Mouse (Mus musculus): ENCODE data around the gene Frmpd4. TPM values are rescaled to one million over a fixed set of nuclear protein-coding genes. Genes with fewer than 3 reads are reported as not detected.

Gene Frmpd4
- polyA plus RNA-seq, 1 experiment from 2014 or later: 0.91 TPM

DNA sequence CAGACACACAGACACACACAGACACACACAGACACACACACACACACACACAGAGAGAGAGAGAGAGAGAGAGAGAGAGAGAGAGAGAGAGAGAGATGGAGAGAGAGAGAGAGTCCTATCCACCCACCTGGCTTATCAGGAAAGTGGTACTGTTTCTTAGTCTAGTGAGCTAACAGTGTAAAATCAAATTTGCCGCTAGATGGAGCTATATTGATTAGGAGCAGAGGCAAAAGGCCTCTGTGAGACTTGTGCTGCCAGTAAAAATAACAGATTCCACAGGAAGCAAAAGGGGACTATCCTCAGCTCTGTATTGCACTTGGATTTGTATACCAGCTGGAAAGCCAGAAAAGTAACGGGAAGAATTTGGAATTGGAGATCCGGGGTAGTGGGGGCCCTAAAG lies 161.6 kb downstream of the Frmpd4 start:
- H3K9ac ChIP-seq (ENCODE audit: low read depth, low read length): no peak overlapping the region
- no peaks in the 10 kb centered on the region for H3K36me3 ChIP-seq (ENCODE audit: control insufficient read depth, insufficient read depth, low read length)
- WGBS: 18% methylated on average over 3 of the region's 3 CpGs
- no peak for ATAC-seq (ENCODE audit: low FRiP score, low TSS enrichment)
- H3K4me1 ChIP-seq (ENCODE audit: control insufficient read depth, insufficient read depth, low read length): no peaks in the 10 kb centered on the region
- H3K4me2 ChIP-seq (replicated peaks; ENCODE audit: low read depth, low read length): no peak overlapping the region
- no peaks in the 10 kb centered on the region for H3K9me3 ChIP-seq (ENCODE audit: control insufficient read depth, low read length)
- no peak overlapping the region for H3K4me3 ChIP-seq (ENCODE audit: low read length)
- H3K27me3 ChIP-seq (ENCODE audit: control insufficient read depth, insufficient read depth, low read length): no peaks in the 10 kb centered on the region
- no peak overlapping the region for H3K27ac ChIP-seq (ENCODE audit: low read depth, low read length)

DNA sequence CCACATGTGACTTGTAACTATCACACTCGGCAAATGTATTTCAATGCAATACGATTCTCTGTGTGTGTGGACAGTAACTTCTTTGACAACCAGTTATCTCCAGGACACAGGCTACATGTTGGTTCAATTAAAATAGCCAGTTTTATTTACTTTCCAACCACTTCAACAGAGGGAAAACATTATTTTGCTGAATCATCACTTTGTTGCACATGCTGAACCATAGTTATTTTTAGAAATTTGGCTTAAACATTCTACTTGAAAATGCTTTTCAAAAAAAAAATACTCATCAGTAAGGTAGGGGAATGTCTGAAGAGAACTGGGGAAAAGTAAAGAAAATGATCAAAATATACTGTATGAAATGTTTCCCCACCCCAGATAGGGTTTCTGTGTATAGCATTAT lies 173.5 kb downstream of the Frmpd4 start:
- no peaks in the 10 kb centered on the region for H3K4me1 ChIP-seq (ENCODE audit: control insufficient read depth, insufficient read depth, low read length)
- no peaks in the 10 kb centered on the region for H3K36me3 ChIP-seq (ENCODE audit: control insufficient read depth, insufficient read depth, low read length)
- no peak overlapping the region for H3K27ac ChIP-seq (ENCODE audit: low read depth, low read length)
- H3K27me3 ChIP-seq (ENCODE audit: control insufficient read depth, insufficient read depth, low read length): no peaks in the 10 kb centered on the region
- H3K4me2 ChIP-seq (replicated peaks; ENCODE audit: low read depth, low read length): no peak overlapping the region
- H3K9ac ChIP-seq (ENCODE audit: low read depth, low read length): no peak overlapping the region
- H3K9me3 ChIP-seq (ENCODE audit: control insufficient read depth, low read length): no peaks in the 10 kb centered on the region
- ATAC-seq (ENCODE audit: low FRiP score, low TSS enrichment): no peak
- H3K4me3 ChIP-seq (ENCODE audit: low read length): no peak overlapping the region
- WGBS: 89% methylated on average over 2 of the region's 2 CpGs

DNA sequence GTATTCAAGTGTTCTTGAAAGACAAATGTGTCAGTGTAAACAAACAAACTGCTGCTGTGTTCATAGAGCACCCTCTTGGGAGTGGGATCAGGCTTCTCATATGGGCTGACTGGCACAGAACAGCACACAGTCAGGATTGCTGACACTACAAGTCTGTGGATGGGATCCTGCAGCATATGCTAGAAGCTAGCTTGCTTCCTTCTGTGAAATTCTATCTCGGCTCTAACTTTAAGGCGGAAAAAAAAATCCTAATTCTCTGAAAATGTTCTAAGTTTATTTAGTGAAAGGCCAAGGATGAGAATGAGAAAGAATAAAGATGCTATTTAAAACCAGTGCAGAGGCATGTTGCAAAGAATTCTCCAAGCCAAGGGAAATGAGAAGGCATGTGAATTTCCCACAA lies 226.6 kb downstream of the Frmpd4 start:
- ATAC-seq (ENCODE audit: low FRiP score, low TSS enrichment): no peak
- Histone ChIP-seq H3K4me2 (replicated peaks; ENCODE audit: low read depth, low read length) (no peak overlapping the region), H3K27me3 (ENCODE audit: control insufficient read depth, insufficient read depth, low read length) (no peaks in the 10 kb centered on the region; the same call in none of the 2 replicates), H3K36me3 (ENCODE audit: control insufficient read depth, insufficient read depth, low read length) (no peaks in the 10 kb centered on the region), H3K9ac (ENCODE audit: low read depth, low read length) (no peak overlapping the region), H3K27ac (ENCODE audit: low read depth, low read length) (no peak overlapping the region), H3K9me3 (ENCODE audit: control insufficient read depth, low read length) (no peaks in the 10 kb centered on the region), H3K4me1 (ENCODE audit: control insufficient read depth, insufficient read depth, low read length) (no peaks in the 10 kb centered on the region), H3K4me3 (ENCODE audit: low read length) (no peak overlapping the region)
- 87% methylated on average over 2 of the region's 2 CpGs for WGBS

DNA sequence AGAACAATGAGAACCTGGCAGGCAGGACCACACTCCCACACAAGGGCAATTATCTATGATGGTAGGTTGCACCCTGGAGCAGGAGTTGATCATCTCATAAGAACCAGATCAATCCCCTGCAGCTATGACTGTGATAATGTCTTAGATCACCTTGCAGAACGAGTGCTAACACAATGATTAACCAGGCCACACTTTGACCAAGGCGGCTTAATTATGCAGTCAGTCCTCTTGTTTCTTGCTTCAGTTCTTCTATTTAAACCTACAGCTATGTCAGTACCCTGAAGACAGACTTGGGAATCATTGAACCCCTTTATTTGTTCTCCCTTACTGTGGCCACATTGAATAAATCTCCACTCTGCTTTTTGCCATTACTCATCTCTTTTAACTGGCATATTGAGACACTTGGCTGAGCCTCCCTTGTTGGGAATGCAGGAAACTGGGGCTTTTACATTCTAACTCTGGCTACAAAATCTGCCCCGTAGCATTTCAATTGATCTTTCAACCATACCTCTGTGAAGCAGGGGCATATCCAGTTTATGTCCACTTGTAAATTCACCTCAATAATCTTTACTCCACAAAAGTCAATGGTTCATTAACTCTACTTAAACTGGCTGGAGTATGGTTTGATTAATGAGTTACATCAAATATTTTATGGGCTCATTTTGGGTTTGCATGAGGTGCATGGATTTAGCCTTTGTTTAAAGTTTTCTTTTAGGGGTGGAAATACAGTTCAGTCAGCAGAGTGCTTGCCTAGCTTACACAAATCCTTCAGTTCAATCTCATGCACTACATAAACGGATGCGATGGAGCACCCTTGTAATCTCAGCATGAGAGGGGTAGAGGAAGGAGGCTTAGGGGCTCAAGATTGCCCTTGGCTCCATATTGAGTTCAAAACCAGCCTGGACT lies 227.5 kb downstream of the Frmpd4 start:
- Histone ChIP-seq H3K4me3 (ENCODE audit: low read length) (no peak overlapping the region), H3K4me2 (replicated peaks; ENCODE audit: low read depth, low read length) (no peak overlapping the region), H3K4me1 (ENCODE audit: control insufficient read depth, insufficient read depth, low read length) (no peaks in the 10 kb centered on the region), H3K36me3 (ENCODE audit: control insufficient read depth, insufficient read depth, low read length) (no peaks in the 10 kb centered on the region), H3K27me3 (ENCODE audit: control insufficient read depth, insufficient read depth, low read length) (no peaks in the 10 kb centered on the region; the same call in none of the 2 replicates), H3K9me3 (ENCODE audit: control insufficient read depth, low read length) (no peaks in the 10 kb centered on the region), H3K9ac (ENCODE audit: low read depth, low read length) (no peak overlapping the region), H3K27ac (ENCODE audit: low read depth, low read length) (no peak overlapping the region)
- 49% methylated on average over 5 of the region's 5 CpGs for WGBS
- ATAC-seq (ENCODE audit: low FRiP score, low TSS enrichment): peak; percentile 88

DNA sequence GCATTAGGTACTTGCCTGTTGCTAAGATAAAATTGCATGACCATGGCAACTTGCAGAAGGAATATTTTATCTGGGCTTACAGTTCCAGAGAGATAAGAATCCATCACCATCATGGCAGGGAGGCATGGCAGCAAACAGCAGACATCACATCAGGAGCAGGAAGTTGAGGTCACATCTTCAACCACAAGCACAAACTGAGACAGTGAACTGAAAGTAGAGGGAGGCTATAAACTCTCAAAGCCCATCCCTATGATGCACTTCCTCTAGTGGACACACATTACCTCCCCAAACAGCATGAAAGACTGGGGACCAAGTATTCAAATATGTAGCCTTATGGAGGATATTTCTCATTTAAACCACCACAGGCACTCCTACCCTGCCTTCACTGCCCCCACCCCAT lies 238.8 kb downstream of the Frmpd4 start:
- no peak for ATAC-seq (ENCODE audit: low FRiP score, low TSS enrichment)
- Histone ChIP-seq H3K27me3 (ENCODE audit: control insufficient read depth, insufficient read depth, low read length) (no peaks in the 10 kb centered on the region), H3K4me2 (replicated peaks; ENCODE audit: low read depth, low read length) (no peak overlapping the region)

DNA sequence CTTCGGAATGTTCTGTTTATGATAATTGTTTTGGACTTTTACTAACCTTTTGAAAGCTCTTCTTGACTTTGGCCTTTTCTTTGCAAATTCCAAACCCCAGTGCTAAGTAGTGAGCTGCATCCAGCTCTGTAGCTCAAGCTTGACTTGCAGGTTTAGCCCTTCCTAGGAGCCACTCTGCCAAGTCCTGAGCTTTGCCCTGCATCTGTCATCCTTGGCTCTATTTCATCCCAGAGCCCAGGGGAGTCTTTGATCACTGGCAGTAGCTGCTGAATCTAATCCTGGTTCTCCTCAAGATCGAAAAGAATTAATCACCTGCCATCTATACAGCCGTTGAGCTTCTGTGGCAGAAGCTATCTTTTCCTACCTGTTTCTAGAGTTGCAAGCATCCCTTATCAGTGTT lies 251.9 kb downstream of the Frmpd4 start:
- H3K27ac ChIP-seq (ENCODE audit: low read depth, low read length): no peak overlapping the region
- no peak overlapping the region for H3K9ac ChIP-seq (ENCODE audit: low read depth, low read length)
- no peak overlapping the region for H3K4me3 ChIP-seq (ENCODE audit: low read length)
- 73% methylated on average over 3 of the region's 3 CpGs for WGBS
- H3K27me3 ChIP-seq (ENCODE audit: control insufficient read depth, insufficient read depth, low read length): no peaks in the 10 kb centered on the region; the same call in 1 of the 2 replicates
- no peak for ATAC-seq (ENCODE audit: low FRiP score, low TSS enrichment)
- no peaks in the 10 kb centered on the region for H3K4me1 ChIP-seq (ENCODE audit: control insufficient read depth, insufficient read depth, low read length)
- no peaks in the 10 kb centered on the region for H3K36me3 ChIP-seq (ENCODE audit: control insufficient read depth, insufficient read depth, low read length)
- no peaks in the 10 kb centered on the region for H3K9me3 ChIP-seq (ENCODE audit: control insufficient read depth, low read length)
- no peak overlapping the region for H3K4me2 ChIP-seq (replicated peaks; ENCODE audit: low read depth, low read length)

More for the DNA sequence above, 238.8 kb downstream of the Frmpd4 start:
- Histone ChIP-seq H3K4me1 (ENCODE audit: control insufficient read depth, insufficient read depth, low read length) (no peaks in the 10 kb centered on the region), H3K9ac (ENCODE audit: low read depth, low read length) (no peak overlapping the region), H3K27ac (ENCODE audit: low read depth, low read length) (no peak overlapping the region), H3K9me3 (ENCODE audit: control insufficient read depth, low read length) (no peaks in the 10 kb centered on the region), H3K4me3 (ENCODE audit: low read length) (no peak overlapping the region), H3K36me3 (ENCODE audit: control insufficient read depth, insufficient read depth, low read length) (no peaks in the 10 kb centered on the region)

DNA sequence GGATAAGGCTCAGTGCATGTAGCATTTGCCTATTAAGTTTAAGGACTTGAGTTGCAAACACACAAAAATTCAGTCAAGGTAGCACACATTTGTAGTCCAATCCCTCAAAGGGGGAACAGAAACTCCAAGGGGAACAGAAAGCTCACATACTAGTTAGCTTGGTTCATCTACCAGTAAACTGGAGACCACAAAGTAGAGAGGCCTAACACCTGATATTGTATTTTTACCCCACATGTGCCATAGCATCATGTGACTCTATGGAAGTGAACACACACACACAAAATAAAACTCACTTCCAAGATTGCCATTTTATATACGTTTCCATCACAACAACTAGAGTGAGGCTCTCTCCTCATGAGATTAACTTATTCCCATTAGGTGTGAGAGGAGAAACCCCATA lies 264.9 kb downstream of the Frmpd4 start:
- Histone ChIP-seq H3K9ac (ENCODE audit: low read depth, low read length) (no peak overlapping the region), H3K27ac (ENCODE audit: low read depth, low read length) (no peak overlapping the region), H3K4me2 (replicated peaks; ENCODE audit: low read depth, low read length) (no peak overlapping the region), H3K9me3 (ENCODE audit: control insufficient read depth, low read length) (no peaks in the 10 kb centered on the region), H3K4me3 (ENCODE audit: low read length) (no peak overlapping the region), H3K36me3 (ENCODE audit: control insufficient read depth, insufficient read depth, low read length) (no peaks in the 10 kb centered on the region), H3K27me3 (ENCODE audit: control insufficient read depth, insufficient read depth, low read length) (no peaks in the 10 kb centered on the region), H3K4me1 (ENCODE audit: control insufficient read depth, insufficient read depth, low read length) (no peaks in the 10 kb centered on the region)
- ATAC-seq (ENCODE audit: low FRiP score, low TSS enrichment): no peak
- 91% methylated on average over 1 of the region's 1 CpGs for WGBS

DNA sequence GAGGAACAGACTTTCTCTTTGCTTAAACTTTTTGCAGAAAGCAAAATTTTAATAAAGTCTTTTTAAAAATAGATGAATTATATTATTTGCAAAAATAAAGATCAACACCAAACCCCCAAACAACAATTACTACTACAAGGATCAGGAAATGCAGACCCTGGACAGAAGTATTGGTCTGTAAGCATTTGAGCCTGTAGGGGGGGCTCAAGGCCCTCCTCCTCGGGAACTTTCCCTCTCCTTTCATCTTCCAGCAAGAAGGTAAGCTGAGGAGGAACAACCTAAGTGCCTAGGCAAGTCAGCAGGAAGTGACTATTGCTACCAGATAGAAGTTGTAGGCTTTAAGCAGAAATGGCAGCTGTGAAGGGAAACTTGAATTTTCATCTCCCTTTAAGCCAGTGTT lies 266.9 kb downstream of the Frmpd4 start:
- Histone ChIP-seq H3K9ac (ENCODE audit: low read depth, low read length) (no peak overlapping the region), H3K27ac (ENCODE audit: low read depth, low read length) (no peak overlapping the region), H3K27me3 (ENCODE audit: control insufficient read depth, insufficient read depth, low read length) (peaks cover under 1% of the 10 kb centered on the region; the same call in 1 of the 2 replicates), H3K4me3 (ENCODE audit: low read length) (no peak overlapping the region), H3K4me2 (replicated peaks; ENCODE audit: low read depth, low read length) (no peak overlapping the region), H3K36me3 (ENCODE audit: control insufficient read depth, insufficient read depth, low read length) (no peaks in the 10 kb centered on the region), H3K9me3 (ENCODE audit: control insufficient read depth, low read length) (no peaks in the 10 kb centered on the region), H3K4me1 (ENCODE audit: control insufficient read depth, insufficient read depth, low read length) (no peaks in the 10 kb centered on the region)
- ATAC-seq (ENCODE audit: low FRiP score, low TSS enrichment): no peak
- WGBS: 5% methylated on average over 1 of the region's 1 CpGs

DNA sequence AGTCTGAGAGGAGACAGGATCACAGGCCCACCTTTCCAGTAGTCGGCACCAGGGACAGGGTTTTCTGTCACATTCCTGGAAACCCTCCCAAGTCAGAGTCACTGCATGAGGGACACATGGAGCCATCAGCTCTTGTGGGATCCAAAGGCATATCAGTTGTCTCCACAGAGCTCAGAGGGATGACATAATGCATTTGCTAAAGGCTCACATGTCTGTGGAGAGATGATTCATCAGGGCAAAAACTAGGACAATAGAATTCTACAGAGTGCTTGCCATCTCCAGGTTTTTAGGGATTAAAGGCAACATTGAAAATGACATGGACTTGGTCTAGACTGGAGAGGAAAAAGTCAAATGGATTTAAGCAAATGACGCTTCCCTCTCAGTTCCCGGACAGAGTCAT lies 284.5 kb downstream of the Frmpd4 start:
- Histone ChIP-seq H3K9me3 (ENCODE audit: control insufficient read depth, low read length) (no peaks in the 10 kb centered on the region), H3K4me3 (ENCODE audit: low read length) (no peak overlapping the region), H3K9ac (ENCODE audit: low read depth, low read length) (no peak overlapping the region), H3K27me3 (ENCODE audit: control insufficient read depth, insufficient read depth, low read length) (0 out of 2 replicates have a peak, but pooled peaks cover 5% of the 10 kb centered on the region), H3K4me1 (ENCODE audit: control insufficient read depth, insufficient read depth, low read length) (no peaks in the 10 kb centered on the region), H3K27ac (ENCODE audit: low read depth, low read length) (no peak overlapping the region), H3K4me2 (replicated peaks; ENCODE audit: low read depth, low read length) (no peak overlapping the region), H3K36me3 (ENCODE audit: control insufficient read depth, insufficient read depth, low read length) (no peaks in the 10 kb centered on the region)
- 88% methylated on average over 3 of the region's 3 CpGs for WGBS
- no peak for ATAC-seq (ENCODE audit: low FRiP score, low TSS enrichment)

Measured in kidney, embryonic 14.5 days (tissue).